Mouse (Mus musculus) embryonic fibroblast, embryonic 13.5 days (primary cell): ENCODE results near the gene Minpp1.

Experiments used
- CTCF ChIP-seq: IDR thresholded peaks from 2 replicates; pipeline ENCODE4 v1.5.1; 2011; ENCODE audit warnings: mild to moderate bottlenecking, control low read depth, low read length, moderate library complexity, borderline replicate concordance; ENCODE audit not compliant: insufficient read depth
- POLR2A ChIP-seq: IDR thresholded peaks from 2 replicates; pipeline ENCODE4 v1.6.1; 2011; ENCODE audit warnings: low read depth, mild to moderate bottlenecking, control low read depth, low read length, moderate library complexity

DNA sequence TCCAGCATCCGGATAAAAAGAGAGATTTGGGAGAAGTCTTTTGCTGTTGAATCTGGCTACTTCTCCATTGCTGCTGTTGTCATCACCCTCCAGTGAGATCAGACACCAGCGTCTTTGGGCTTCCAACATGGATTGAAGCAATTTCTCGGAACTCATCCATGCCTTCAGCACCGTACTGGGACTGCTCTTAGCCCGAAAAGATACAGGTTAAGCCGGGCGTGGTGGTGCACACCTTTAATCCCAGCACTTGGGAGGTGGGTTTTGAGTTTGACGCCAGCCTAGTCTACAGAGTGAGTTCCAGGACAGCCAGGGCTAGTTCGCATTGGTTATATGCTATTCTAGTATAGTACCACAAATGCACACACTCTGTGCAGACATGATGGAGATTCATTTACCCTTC lies 31.0 kb downstream of the Minpp1 start:
- TF ChIP-seq CTCF (no peak), POLR2A (no peak)
